Mouse (Mus musculus) embryonic fibroblast, embryonic 13.5 days (primary cell): ENCODE measurements around the gene Meox1. TPM values are rescaled to one million over a fixed set of nuclear protein-coding genes. Genes with fewer than 3 reads are reported as not detected.

Experiments
- H3K27ac ChIP-seq: 2 replicates; pipeline ENCODE4 v1.5.1; 2012; ENCODE audit warnings: low read length, control low read depth, inconsistent platforms; ENCODE audit not compliant: insufficient read depth
- H3K4me1 ChIP-seq: 2 replicates; pipeline ENCODE4 v1.6.1; 2011; ENCODE audit warnings: low read length; ENCODE audit not compliant: control insufficient read depth, insufficient read depth
- H3K4me3 ChIP-seq: 2 replicates; pipeline ENCODE4 v1.5.1; 2011; ENCODE audit warnings: mild to moderate bottlenecking, control low read depth, low read length; ENCODE audit not compliant: insufficient read depth
- CTCF ChIP-seq: IDR thresholded peaks from 2 replicates; pipeline ENCODE4 v1.5.1; 2011; ENCODE audit warnings: mild to moderate bottlenecking, control low read depth, low read length, moderate library complexity, borderline replicate concordance; ENCODE audit not compliant: insufficient read depth
- POLR2A ChIP-seq: IDR thresholded peaks from 2 replicates; pipeline ENCODE4 v1.6.1; 2011; ENCODE audit warnings: low read depth, mild to moderate bottlenecking, control low read depth, low read length, moderate library complexity
- polyA plus RNA-seq: library from polyadenylated mRNA; stranded (reverse); fragments of >200 nt; gene quantifications from 2 replicates; pipeline ENCODE4 v1.2.4, GENCODE M21; 2011; ENCODE audit warnings: low read depth; ENCODE audit not compliant: missing spikeins, insufficient read length

Gene Meox1
- polyA plus RNA-seq, 1 experiment, result 16.1 TPM

DNA sequence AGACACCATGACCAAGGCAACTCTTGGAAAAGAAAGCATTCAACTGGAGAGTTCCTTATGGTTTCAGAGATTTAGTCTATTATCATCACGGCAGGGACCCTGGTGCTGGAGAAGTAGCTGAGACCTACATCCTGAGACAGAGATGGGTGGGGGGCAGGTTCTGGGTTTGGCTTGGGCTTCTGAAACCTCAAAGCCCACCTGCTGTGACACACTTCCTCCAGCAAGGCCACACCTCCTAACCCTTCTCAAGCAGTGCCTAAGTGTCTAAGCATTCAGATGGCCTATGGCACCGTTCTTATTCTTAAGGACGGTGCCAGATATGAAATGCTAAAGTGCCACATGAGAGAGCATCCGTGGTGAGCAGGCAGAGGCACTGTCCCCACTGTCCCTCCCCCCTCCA is 4.2 kb upstream of the Meox1 start:
- Histone ChIP-seq H3K27ac (no peak overlapping the region), H3K4me3 (no peak overlapping the region), H3K4me1 (0 out of 2 replicates have a peak, but pooled peaks cover 2% of the 10 kb centered on the region)
- TF ChIP-seq CTCF (no peak), POLR2A (no peak)

DNA sequence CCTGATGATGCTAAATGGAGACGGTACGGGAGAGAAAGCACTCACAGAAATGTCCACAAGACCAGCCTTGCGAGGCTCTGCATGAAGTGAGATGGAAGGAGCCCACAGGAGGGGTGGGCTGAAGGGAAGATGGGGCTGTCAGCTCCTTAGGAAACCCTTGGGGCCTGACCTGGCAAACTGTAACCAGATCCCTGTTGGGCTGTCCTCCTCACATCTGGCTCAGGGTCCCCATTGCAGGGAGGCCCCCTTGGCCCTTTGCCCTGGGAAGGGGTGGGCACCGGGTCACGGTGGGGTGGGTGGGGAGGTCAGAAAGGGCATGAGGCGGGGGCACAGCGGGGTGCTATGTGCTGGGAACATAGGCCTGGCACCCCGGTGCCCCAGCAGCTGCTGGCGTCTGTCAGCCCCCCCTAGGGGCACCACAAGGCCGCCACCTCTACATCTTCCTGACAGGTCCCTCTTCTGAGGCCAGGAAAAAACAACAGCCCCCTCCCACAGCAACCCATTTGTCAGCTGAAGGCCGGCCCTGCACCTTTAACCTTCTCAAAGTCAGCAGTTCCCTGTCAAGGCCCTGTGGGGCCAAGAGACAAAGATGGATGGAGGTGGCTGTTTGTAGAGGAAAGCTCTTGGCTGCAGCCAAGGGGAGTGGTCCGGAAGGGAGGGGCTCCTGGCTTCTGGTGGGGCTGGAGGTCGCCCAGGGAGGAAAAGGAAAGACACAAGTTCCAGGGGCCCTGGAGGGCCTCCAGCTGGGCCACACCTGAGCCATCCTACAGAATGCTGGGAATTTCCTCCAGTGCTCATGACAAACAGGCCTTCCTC is 2.6 kb upstream of the Meox1 start:
- Histone ChIP-seq H3K4me3 (no peak overlapping the region), H3K4me1 (0 out of 2 replicates have a peak, but pooled peaks cover 2% of the 10 kb centered on the region), H3K27ac (no peak overlapping the region)
- TF ChIP-seq POLR2A, result no peak
- no peak for TF ChIP-seq CTCF

- H3K4me3 ChIP-seq, result peak overlapping the region; percentile 12
- TF ChIP-seq CTCF, result no peak
- no peak for TF ChIP-seq POLR2A
- H3K4me1 ChIP-seq, result 0 out of 2 replicates have a peak, but pooled peaks cover 2% of the 10 kb centered on the region
- no peak overlapping the region for H3K27ac ChIP-seq
Measured at GRCm38 (mm10) chr11:101893560-101893959, 614 bp downstream of the Meox1 start.

DNA sequence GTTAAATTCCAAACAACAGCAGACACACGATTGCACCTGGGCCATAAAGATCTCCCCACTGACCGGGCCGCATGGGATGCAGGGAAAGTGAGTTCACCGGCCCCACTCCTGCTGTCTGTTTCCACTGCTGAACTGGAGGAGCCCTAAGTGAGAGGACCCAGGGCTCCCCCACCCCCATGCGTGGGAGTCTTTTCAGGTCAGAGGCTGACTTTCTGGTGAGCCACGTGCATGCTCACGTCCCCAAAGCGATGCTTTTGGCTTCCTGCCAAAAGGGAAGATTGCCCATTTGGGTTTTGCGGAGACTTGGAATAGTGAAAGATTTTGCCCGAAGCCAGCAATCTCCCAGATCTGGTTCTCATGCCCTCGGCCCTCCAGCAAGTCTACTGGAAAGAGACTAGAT is 2.7 kb downstream of the Meox1 start:
- no peak for TF ChIP-seq POLR2A
- TF ChIP-seq CTCF, result no peak
- no peak overlapping the region for H3K27ac ChIP-seq
- H3K4me1 ChIP-seq, result 0 out of 2 replicates have a peak, but pooled peaks cover 2% of the 10 kb centered on the region
- no peak overlapping the region for H3K4me3 ChIP-seq

- Histone ChIP-seq H3K27ac (no peak overlapping the region), H3K4me3 (no peak overlapping the region), H3K4me1 (peaks cover 12% of the 10 kb centered on the region; the same call in 1 of the 2 replicates)
- TF ChIP-seq POLR2A (no peak), CTCF (no peak)
Measured at GRCm38 (mm10) chr11:101889781-101890180, 4.4 kb downstream of the Meox1 start.

- peaks cover 10% of the 10 kb centered on the region; the same call in 1 of the 2 replicates for H3K4me1 ChIP-seq
- no peak overlapping the region for H3K27ac ChIP-seq
- no peak for TF ChIP-seq CTCF
- no peak for TF ChIP-seq POLR2A
- no peak overlapping the region for H3K4me3 ChIP-seq
Measured at GRCm38 (mm10) chr11:101888820-101889219, 5.4 kb downstream of the Meox1 start.

- no peak overlapping the region for H3K27ac ChIP-seq
- peaks cover 13% of the 10 kb centered on the region; the same call in 1 of the 2 replicates for H3K4me1 ChIP-seq
- TF ChIP-seq POLR2A (no peak), CTCF (no peak)
- no peak overlapping the region for H3K4me3 ChIP-seq
Measured at GRCm38 (mm10) chr11:101886436-101886835, 7.7 kb downstream of the Meox1 start.

DNA sequence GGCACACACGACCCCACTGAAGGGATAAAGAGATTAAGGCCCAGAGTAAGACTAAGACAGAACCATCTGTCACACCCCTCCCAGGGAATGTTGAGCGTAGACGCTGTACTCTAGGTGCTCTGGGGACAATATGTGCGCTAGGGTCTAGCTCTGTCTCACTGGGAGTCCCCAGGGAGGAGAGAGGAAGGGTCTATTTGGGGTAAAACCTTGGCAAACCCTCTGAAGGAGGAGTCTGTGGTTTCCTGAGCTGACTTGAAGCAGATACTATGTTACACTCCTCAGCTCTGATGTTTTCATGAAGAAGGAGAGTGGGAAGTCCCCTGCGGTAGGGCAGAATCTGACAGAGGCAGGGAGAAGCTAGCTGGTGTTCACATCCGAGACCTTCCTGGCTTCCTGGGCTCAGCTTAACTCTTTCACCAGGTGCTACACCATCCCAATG is 8.3 kb downstream of the Meox1 start:
- H3K4me3 ChIP-seq, result no peak overlapping the region
- H3K4me1 ChIP-seq, result peaks cover 14% of the 10 kb centered on the region
- TF ChIP-seq POLR2A, result no peak
- no peak for TF ChIP-seq CTCF
- no peak overlapping the region for H3K27ac ChIP-seq

- TF ChIP-seq CTCF (no peak), POLR2A (no peak)
- peaks cover 15% of the 10 kb centered on the region for H3K4me1 ChIP-seq
- H3K4me3 ChIP-seq, result no peak overlapping the region
- no peak overlapping the region for H3K27ac ChIP-seq
Measured at GRCm38 (mm10) chr11:101885232-101885631, 8.9 kb downstream of the Meox1 start.

DNA sequence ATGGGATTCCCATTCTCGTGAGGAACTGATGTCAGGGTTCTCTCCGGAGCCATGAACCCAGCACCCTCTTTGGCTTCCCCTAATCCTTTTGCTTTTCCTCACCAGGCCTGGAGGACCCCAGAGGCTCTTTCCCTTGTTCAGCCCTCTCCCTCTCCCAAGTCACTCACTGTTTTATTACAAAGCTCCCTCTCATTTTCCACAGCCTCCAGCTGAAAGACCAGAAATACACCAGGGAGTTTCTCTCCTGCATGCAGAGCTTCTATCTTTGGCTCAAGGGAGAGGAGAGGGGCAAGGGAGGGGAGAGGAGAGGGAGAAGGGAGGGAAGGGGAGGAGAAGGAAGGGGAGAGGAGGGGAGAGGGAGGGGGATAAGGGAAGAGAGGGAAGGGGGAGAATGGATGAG is 10.3 kb downstream of the Meox1 start:
- Histone ChIP-seq H3K4me1 (peaks cover 15% of the 10 kb centered on the region), H3K27ac (no peak overlapping the region), H3K4me3 (no peak overlapping the region)
- TF ChIP-seq CTCF (no peak), POLR2A (no peak)
